Mouse (Mus musculus) olfactory bulb, adult 2 months (tissue): ENCODE results near the gene Arhgef19.

ENCODE experiments used
- CTCF ChIP-seq: fragments of 200-500 bp; IDR thresholded peaks from 2 replicates; pipeline ENCODE4 v1.5.1; 2012; ENCODE audit warnings: low read depth, mild to moderate bottlenecking, low read length, moderate library complexity; ENCODE audit not compliant: insufficient read depth
- POLR2A ChIP-seq: fragments of 200-500 bp; IDR thresholded peaks from 2 replicates; pipeline ENCODE4 v1.6.1; 2012; ENCODE audit warnings: mild to moderate bottlenecking, low read depth, low read length, moderate library complexity; ENCODE audit not compliant: insufficient read depth

- TF ChIP-seq POLR2A (no peak), CTCF (no peak)
Measured at GRCm38 (mm10) chr4:141295774-141296186, 56.5 kb downstream of the Arhgef19 start.
